Comparison of ENCODE assay signal across 11 mouse cellular contexts in genomic region chr8:103501328-103501727, GRCm38 (mm10).
"Had no signal": no experiment of that assay in that cellular context is flagged by ENCODE, and none has a peak within 500 bp of the region (broad histone marks: within the 10 kb centered on the region; RNA-seq: fewer than 3 reads in every experiment).

No protein-coding gene starts in this region.

- H3K4me2 ChIP-seq: limb, embryonic 12.5 days; liver, embryonic 12.5 days; midbrain, embryonic 13.5 days; neural tube, embryonic 15.5 days had no signal

- H3K4me1 ChIP-seq: limb, embryonic 12.5 days; liver, embryonic 12.5 days; neural tube, embryonic 15.5 days had no signal

- H3K9ac ChIP-seq: limb, embryonic 12.5 days; liver, embryonic 12.5 days; midbrain, embryonic 13.5 days; neural tube, embryonic 15.5 days had no signal

- H3K9me3 ChIP-seq: limb, embryonic 12.5 days; liver, embryonic 12.5 days; midbrain, embryonic 13.5 days; neural tube, embryonic 15.5 days had no signal

- ATAC-seq: liver, embryonic 12.5 days; midbrain, embryonic 13.5 days had no signal

- DNase-seq: kidney, adult 11 months; kidney, adult 9 months; kidney, postnatal 36 days; right cerebral cortex, adult 18-20 months; right cerebral cortex, postnatal 25 days had no signal

- H3K4me3 ChIP-seq: limb, embryonic 12.5 days; liver, embryonic 12.5 days; midbrain, embryonic 13.5 days; neural tube, embryonic 15.5 days had no signal

- H3K27me3 ChIP-seq: limb, embryonic 12.5 days; liver, embryonic 12.5 days; midbrain, embryonic 13.5 days; neural tube, embryonic 15.5 days had no signal

- H3K36me3 ChIP-seq: limb, embryonic 12.5 days; liver, embryonic 12.5 days; midbrain, embryonic 13.5 days; neural tube, embryonic 15.5 days had no signal

- H3K27ac ChIP-seq: kidney, postnatal 0 days; limb, embryonic 12.5 days; liver, embryonic 12.5 days; midbrain, embryonic 13.5 days; neural tube, embryonic 15.5 days; stomach, postnatal 0 days had no signal
